Mouse (Mus musculus) spleen, postnatal 10 days (tissue): ENCODE measurements around the gene Stam2.

Source experiments
- DNase-seq, 2 experiments: peaks; one replicate each; pipeline ENCODE4 v3.0.0; 2021 to 2022; ENCODE audit warnings: low spot score in 2 of 2

The Stam2 gene

GRCm38 (mm10) chr2:52742256-52743158, at the start of gene Stam2:
Stam2 (minus strand) TSS chr2:52742281.
- DNase-seq = peak; percentile 82 to 90

DNA sequence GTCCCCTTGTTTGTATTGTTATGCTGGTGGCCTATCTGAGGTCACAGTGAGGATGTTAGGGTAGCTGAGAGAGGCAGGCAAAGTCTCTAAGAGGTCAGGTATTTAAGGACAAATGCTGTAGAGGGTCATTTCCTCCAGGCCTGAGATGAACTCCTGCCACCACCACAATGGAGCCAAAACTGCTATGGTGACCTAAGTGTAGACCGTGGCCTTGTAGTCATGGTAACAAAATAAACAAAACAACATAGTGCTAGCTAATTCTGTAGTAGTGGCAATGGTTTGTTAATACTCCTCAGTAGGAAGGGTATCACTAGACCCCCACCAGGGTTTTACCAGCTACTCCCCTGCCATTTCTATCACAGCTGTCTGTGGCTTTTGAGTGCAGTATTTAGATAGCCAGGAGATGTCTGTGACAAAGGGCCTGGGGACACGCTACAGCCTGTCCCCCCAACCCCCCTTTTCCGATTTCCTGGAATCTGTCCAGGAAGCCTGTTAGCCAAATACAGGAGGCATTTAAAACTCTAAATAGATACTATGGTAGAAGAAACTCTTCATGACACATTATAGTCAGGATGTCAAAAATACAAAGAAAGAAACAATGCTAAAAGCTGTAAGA, 43.1 kb upstream of the Stam2 start:
- DNase-seq = no peak

- no peak for DNase-seq
Observed at GRCm38 (mm10) chr2:52779987-52780386, 37.9 kb upstream of the Stam2 start.

GRCm38 (mm10) chr2:52779381-52779780, 37.3 kb upstream of the Stam2 start:
- no peak for DNase-seq

DNA sequence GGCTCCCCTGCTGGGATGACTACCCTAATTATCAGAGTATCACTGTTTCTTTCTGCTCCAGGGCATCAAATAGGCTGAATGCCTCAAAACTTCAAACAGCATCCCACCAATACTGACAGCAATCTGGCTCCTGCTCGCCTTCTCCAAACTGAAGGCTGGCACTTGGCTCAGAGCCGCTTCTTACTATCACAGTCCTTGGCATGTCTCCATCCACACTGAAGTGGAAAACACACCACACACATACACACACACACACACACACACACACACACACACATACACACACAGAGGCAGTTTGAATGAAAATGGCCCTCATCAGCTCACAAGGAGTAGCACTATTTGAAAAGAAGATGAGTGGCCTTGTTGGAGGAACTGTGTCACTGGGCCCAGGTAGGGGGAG, 35.8 kb upstream of the Stam2 start:
- no peak for DNase-seq

- no peak for DNase-seq
Observed at GRCm38 (mm10) chr2:52774373-52774772, 32.3 kb upstream of the Stam2 start.

GRCm38 (mm10) chr2:52772774-52773393, 30.8 kb upstream of the Stam2 start:
- DNase-seq = no peak

DNA sequence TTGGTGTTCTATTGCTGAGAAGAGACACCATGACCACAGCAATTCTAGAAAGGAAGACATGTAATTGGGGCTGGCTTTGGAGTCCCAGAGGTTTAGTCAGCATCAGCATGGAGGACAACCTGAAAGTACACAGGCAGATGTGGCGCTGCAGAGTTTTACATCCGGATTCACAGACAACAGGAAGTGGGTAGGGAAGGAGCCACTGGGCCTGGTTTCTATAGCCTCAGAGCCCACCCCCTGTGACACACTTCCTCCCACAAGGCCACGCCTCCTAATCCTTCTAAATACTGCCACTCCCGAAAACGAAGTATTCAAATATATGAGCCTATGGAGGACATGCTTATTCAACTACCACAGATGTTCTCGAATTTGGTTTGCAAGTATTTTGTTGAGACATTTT, 23.0 kb upstream of the Stam2 start:
- DNase-seq = no peak

DNA sequence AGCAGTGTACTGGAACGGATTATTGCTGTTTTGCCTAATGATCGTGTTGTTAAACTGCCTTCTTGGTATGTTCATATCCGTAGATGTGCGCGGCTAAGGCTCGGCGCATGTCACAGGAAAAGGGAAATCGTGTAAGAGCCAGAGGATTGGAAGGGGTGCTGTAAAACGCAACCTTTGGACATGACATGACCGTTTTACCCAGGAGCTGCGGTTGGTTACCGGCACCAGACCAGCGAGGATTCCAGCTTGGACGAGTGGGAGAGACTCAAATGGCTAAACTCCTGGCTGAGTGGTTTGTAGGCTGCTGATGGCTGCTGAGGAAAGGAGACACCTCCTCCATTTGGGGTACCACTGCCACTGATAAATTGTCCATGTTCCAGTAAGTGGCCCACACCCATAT, 21.8 kb upstream of the Stam2 start:
- DNase-seq = no peak

- peak; percentile 45 to 80 for DNase-seq
Observed at GRCm38 (mm10) chr2:52763040-52763736, 21.1 kb upstream of the Stam2 start.

- DNase-seq = no peak
Observed at GRCm38 (mm10) chr2:52762529-52762928, 20.4 kb upstream of the Stam2 start.

- peak; percentile 11 to 58 for DNase-seq
Observed at GRCm38 (mm10) chr2:52758627-52759026, 16.5 kb upstream of the Stam2 start.

GRCm38 (mm10) chr2:52756691-52757090, 14.6 kb upstream of the Stam2 start:
- DNase-seq = no peak

- DNase-seq = no peak
Observed at GRCm38 (mm10) chr2:52753573-52754317, 11.7 kb upstream of the Stam2 start.

- DNase-seq = no peak
Observed at GRCm38 (mm10) chr2:52744099-52744498, 2.0 kb upstream of the Stam2 start.

- DNase-seq = no peak
Observed at GRCm38 (mm10) chr2:52741681-52742255, 313 bp downstream of the Stam2 start.

- no peak for DNase-seq
Observed at GRCm38 (mm10) chr2:52740596-52740995, 1.5 kb downstream of the Stam2 start.

GRCm38 (mm10) chr2:52734504-52734903, 7.6 kb downstream of the Stam2 start:
- no peak for DNase-seq

DNA sequence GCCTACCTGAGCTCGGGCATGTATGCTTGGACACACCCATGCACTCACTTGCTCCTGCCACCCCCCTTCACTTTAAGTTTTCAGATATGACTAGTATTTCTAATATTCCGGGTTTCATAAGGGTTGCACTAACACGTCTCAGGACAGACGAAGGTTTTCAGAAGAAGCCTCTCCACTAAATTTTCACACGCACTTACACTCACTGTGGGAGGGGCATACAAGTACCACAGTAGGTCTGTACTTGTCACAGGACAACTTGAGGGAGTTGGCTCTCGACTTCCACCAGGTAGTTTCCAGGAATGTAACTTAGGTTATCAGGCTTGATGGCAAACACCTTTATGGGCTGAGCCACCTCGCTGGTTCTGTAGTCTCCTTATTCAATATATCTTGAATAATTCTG, 8.4 kb downstream of the Stam2 start:
- no peak for DNase-seq

DNA sequence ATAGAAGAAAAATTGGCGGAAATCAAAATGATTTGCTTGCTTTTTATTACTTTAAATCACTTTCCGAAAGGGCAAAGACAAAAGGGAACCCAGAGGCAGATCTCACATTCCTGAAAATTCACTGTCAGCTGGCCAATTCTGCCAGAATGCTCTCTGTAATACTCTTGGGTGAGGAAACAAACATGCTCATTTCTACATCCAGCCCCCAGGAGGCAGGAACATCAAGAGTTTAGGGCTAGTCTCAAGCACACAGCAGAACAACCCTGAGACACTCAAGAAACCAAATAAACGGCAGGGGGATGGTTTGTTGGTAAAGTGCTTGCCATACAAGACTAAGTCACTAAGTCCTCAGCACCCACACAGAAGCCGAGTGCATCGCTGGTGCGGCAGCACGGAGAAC, 9.5 kb downstream of the Stam2 start:
- no peak for DNase-seq

DNA sequence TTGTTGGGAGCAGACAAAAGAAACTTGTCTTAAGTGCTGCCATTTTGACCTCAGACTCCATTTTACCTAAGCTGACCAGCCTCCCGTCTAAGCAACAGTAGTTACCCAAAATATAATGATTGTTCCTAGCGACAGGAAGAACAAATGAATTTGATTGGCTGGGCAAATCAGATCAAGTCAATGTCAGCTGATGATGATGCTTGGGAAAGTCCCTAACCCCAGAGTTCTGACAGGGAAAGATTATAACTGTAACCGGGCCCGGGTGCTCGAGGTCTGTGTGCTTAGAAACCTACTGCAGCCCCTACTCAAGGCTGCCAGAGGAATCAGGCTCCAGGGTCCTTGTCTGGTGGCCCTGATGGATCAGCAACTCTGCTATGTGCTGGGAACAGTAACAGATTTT, 10.1 kb downstream of the Stam2 start:
- no peak for DNase-seq
